Mouse (Mus musculus): ENCODE measurements around the gene Fancd2.

GRCm38 (mm10) chr6:113624989-113625770, 93.7 kb downstream of the Fancd2 start:
- no peak for TF ChIP-seq POLR2A (IDR thresholded peaks at IDR 0.05; ENCODE audit: extremely low read depth, insufficient read depth, low read length)
- no peak for TF ChIP-seq CTCF (IDR thresholded peaks at IDR 0.05; ENCODE audit: low read depth, low read length)

All from liver, adult 2 months (tissue).